Mouse (Mus musculus) induced T-regulatory cell, adult 2 months (primary cell): ENCODE data around the gene Ajm1.
A peak's percentile ranks its signal among the peaks of the same experiment; 100 is the strongest.

Experiments
- DNase-seq: peaks from one replicate; pipeline ENCODE4 v3.0.0-alpha.2; 2012; ENCODE audit warnings: low read depth

Gene Ajm1

DNA sequence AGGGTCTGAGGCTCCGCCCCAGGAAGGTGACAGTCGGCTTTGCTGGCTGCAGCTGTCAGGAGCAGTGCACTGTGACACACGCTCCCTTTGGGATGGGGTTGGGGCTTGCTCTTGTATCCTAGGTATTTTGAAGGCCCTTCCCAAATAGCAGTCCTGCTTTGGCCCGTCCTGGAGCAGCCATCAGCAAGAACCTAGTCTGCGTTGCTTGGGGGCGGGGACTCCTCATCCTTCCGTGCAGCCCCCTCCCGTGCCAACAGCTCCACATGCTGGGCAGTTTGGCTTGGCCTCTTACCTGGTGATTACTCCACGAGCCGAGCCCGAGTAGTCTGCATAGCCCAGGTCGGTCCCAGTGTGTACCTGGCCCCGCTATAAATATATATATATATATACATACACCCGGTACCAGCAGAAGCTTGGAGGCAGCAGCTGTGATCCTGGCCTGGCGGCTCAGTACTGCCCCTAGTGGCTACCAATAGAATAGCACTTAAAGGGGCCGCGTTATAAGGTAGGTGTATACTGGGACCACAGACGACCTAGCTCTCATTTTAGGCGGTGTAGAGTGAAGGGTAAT lies at the start of gene Ajm1:
Ajm1 (minus strand) TSS at position 464 of the 571 bp plus-strand sequence.
- peak; percentile 86 for DNase-seq

DNA sequence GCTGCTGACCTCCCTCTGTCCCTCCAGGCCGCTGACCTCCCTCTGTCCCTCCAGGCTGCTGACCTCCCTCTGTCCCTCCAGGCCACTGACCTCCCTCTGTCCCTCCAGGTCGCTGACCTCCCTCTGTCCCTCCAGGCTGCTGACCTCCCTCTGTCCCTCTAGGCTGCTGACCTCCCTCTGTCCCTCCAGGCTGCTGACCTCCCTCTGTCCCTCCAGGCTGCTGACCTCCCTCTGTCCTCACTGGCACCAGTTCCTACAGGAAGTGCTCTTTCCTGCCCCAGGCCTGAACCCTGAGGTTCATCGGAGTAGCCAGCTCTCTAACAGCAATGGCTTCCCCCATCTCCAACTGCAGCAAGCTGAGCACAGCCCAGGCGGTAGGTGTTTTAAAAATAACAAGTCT lies 47.2 kb upstream of the Ajm1 start:
- no peak for DNase-seq

DNA sequence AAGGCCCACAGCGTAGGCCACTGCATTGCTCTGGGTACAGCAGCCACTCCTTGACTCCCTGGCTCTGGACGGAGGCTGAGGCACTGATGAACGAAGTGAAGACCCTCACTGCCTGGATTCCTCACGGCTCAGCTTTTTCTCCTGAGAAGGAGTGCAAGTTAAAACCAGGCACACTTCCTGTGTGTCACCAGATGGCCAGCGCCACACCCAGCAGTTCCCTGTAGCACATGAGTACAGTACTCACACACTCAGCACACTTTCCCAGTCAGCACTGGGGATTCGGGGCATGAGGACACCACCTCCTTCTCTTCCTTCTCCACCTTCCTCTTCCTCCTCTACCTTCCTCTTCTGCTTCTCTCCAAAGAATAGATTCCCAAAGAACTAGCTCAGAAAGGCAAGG lies 46.3 kb upstream of the Ajm1 start, which contains the start of gene Fcna:
Fcna (minus strand) TSS at position 220 of the 400 bp plus-strand sequence.
- DNase-seq, result no peak

DNA sequence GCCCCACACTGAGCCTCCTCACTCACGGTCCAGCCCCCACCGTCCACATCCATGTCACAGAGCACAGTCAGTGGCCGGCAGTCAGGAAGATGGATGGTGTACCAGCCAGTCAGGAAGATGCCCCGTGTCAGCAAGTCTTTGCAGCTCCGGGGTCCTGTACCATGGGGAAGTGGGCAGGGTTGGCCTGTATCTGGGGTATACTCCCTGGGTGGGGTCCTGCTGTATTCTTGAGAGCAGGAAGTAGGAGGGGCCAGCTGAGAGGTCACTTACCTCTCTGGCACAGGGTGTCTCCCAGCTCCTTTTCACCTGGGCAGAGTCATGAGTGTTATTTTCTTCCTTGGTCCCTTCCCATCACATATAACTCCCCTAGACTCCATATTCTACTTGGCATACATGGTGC lies 44.4 kb upstream of the Ajm1 start:
- DNase-seq, result no peak

DNA sequence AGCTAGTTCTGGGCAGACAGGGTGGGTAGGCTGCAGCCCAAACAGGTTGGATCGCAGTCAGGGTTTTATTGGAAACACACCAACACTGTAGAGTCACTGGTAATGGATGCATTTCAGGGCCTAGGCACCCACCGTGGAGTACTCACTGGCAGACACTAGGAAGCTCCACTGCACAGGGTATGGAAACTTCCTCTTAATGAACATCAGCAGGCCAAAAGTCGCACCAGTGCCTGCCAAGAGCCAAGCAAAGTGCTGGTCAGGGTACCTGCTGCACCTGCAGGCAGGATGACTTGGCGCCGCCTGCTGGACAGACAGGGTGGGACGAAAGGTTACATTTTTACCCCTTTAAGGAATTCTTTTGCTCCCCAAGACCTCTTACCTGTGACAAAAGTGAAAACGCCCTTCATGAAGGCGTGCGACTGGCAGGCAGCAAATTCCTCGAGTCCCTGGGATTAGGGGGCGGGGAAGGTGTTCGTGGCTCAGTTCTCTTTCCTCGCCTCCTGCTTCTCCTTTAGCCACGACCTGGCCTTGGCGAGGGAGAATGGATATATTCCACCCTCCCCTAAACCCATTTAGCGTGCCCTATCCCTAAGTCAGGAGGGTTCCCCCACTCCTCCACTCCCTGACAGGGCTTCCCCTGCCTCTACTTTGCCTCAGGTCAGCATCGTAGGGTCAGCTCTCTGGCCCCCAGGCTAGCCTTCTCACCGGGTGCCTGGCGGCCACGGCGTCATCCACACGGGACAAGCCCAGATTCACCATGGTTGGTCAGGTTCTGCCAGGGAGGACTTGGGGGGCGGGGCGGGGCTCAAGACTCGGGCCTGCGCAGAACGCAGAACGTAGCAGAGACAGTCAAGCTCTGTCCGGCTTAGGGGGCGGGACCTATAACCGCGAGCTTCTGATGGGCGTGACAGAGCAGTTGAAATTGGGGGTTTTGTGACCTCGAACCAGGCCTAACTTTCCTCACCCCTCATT lies 40.0 kb upstream of the Ajm1 start, which contains the start of gene Tmem141:
Tmem141 (minus strand) TSS at position 777 of the 972 bp plus-strand sequence.
- DNase-seq, result peak; percentile 69

DNA sequence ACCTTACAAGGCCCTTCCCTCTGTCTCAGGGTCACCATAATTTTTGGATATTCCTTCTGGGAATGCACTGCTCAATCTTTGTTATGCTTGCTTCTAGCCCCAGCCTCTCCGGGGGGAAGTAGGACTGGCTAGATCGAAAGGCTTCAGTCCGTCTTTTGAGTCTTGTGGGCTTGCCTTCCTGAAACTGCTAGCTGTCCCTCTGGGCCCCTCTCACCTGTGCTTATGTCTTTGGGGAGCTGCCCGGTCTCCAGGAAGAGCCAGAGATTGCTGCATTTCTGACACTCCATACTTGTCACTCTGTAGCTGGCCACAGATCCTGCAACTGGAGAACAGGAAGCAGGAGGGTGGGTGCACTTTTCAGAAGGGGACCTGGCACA lies 39.3 kb upstream of the Ajm1 start:
- no peak for DNase-seq

DNA sequence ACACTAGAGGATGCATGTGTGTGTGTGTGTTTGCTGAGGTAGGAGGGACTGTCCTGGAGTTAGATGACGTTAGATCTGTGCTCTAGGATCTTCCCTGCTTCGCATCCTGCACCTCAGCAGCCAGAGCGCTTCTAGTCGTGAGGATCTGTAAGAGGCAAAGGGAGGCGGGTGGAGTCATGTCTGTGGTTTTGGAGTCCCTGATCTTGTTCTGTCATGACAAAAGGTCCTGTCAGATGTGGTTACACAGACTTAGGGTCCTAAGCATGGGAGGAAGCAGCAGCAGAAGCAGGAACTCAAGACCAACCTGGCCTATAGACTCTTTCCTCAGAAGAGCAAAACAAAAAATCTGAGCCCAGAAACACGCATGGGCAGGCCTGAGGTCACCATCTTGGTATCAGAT lies 38.8 kb upstream of the Ajm1 start:
- peak; percentile 39 for DNase-seq

DNA sequence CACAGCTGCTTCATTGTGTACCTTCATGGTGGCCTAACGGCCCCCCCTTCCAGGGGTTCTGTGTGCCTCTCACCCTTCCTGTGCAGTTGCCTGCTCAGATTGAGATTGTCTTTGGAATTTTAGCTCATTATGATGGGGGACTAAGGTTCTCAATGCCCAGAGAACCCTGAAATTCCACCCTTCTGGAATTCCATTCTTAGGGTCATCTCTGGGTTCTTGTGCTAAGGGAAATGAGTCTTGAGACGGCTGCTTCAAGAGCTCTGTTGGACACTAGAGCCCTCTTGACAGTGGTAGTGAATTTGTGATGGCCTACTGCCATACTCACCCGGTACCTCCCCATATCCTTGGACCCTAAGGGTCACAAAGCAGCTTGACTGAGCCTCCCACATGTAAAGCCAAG lies 36.0 kb upstream of the Ajm1 start, which contains the start of gene Ccdc183:
Ccdc183 (minus strand) TSS at position 101 of the 400 bp plus-strand sequence.
- no peak for DNase-seq

DNA sequence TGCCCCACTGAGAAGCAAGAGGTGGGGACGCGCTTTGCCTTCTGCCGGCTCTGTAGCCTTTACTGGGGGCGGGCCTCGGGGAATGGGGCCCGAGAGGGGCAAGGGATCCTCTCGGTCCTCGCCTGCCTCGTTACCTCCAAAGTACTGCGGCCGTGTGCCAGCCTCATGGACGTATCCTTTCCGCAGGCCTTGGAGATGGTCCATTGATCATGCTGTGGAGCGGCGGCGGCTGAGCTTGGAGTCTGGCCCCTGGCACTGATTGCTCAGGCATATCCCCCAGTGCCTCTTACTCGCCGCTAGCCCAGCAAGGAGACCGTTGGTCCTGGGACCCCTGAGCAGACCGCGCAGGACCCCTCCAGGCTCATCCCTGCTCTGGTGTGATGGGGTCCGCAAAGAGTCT lies 34.8 kb upstream of the Ajm1 start:
- no peak for DNase-seq

DNA sequence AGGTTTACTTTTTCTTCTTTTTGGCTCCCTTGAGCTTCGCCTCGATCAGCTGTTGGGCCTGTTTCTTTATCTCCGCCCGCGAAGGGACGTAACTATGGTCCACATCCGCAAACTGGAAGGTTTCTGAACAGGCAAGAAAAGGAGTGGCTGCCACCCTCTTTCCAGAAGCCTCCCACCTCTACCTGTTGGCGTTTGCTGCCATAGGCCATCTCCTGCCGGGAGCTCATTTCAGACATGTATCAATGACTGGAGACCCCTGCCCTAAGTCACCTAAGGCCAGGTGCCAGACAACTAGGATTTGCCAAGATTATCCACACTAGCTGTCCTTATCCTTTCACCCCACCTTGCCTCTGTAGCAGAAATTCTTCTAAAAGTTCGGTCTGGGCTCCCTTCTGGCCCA lies 27.1 kb upstream of the Ajm1 start:
- no peak for DNase-seq

DNA sequence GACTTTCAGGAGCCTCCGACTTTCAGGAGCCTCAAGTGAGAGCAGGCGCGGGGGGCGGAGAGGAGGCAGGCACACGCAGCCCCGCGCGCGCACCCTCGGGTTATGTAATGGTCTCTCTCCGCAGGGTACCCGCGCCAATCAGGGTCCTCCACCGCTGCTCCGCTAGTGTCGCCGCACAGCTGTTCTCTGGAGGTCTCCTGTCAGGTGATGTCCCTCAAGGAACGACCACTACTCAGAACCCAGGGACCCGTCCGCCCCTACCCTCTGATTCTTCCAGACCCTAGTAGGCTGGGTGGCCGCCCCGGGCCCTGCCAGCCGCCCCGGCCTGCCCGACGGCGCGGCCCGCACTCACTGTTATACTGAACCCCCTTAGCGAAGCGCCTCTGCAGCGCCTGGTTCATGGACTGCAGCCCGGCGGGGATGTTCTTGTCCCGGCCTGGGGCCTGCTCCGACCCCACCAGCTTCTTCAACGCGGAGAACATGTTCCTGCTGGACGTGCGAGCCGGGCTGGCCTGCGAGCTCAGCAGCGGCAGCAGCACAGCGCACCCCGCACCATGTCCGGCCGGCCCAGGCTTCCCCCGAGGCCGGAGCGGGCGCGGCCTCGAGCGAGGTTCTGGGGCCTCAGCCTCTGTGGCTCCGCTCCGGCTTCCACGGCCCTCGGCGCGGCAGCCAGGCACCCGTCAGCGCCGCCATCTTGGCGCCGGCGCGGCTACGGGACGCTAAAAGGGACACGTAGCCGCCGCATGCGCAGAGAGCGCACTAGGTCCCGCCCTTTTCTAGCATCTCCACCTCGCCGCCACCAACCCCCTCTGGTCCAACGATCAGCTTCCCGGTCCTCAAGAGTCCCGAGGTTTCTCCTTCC lies 26.4 kb upstream of the Ajm1 start, which contains the start of gene Rabl6:
Rabl6 (minus strand) TSS at position 761 of the 862 bp plus-strand sequence.
- peak; percentile 92 for DNase-seq

DNA sequence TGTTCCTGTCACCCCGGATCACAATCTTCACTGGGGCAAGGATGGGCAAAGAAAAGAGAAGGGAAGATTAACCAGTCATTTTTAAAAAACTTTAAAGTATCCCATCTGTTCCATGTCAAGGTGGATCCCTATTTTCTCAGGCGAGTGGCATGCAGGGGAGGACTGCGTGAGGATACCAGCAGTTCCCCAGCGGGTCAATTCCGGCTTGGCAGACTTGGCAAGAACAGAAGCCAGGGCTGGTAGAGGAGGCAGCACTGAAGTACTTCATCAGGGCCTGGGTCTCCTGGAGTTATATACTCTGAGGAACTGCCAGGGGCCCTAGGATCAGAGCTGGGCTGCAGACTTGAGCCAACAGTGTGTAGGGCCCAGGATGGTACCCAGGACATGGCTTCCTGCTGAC lies 21.0 kb upstream of the Ajm1 start:
- DNase-seq, result no peak

DNA sequence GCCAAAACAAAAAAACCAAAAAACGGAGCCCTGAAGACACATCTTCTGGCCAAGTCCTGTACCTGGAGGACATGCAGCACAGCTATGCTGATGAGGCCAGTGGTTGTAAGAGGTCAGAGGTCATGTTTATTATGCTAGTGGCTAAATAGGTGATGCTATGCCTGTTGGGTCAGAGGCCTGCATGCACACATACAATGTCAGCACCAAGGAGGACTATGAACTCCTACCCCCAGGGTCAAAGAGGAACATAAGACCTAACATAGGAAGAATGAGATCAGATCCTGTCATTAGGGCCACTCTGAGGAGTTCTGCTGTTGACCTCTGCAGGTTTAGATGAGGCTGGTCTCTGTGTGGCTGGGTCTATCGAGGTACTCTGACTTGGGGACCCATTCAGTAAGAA lies 18.5 kb upstream of the Ajm1 start:
- DNase-seq, result no peak

DNA sequence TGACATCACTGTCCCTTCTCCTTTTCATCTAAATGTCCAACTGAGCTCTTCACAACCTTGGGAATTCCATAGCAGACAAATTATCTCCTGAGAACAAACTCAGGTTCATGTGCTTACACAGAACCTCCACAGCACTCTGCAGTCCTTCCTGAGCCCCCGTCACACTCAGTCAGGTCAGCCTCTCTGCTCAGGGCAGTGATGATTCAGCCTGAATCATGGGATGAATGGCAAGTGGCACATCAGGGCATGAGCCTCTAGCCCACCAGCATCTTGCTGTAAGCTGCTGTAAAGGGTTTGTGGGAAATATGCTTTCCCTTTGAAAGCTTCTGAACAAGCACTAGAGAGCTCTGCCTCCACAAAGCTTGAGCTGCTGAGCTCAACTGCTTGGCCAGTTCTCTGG lies 17.2 kb upstream of the Ajm1 start:
- no peak for DNase-seq

DNA sequence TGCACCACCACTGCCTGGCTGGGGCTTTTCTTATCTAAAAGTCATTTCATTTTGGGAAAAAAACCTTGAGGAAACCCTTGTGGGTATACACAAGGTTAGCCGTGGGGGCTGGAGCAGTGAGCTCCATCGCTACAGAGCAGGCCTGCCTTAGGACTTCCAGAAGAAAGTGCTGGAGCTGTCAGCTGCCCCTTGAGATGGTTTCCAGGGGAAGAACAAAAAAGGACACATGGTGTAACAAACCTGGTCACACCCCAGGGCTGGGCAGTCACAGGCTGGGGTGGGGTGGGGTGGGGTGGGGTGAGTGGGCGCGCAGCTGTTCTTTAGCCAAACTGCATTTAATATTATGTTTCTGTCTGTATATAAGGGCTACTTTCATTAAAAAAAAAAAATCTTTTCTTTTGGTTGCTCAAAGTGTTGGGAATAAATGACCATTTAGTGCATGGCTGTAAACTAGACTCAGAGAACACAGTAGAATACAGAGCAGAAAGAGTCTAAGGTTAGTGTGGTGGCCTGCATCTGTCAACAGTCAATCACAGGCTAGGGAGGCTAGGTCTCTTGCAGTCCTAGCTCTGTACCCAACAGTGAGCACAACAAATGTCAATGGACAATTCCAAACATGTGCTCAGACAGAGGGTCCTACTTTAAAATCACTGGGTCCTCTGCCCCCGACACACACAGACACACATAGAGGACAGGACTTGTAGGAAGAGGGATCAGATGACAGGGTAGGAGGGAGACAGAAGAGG lies 15.4 kb upstream of the Ajm1 start:
- DNase-seq, result no peak

DNA sequence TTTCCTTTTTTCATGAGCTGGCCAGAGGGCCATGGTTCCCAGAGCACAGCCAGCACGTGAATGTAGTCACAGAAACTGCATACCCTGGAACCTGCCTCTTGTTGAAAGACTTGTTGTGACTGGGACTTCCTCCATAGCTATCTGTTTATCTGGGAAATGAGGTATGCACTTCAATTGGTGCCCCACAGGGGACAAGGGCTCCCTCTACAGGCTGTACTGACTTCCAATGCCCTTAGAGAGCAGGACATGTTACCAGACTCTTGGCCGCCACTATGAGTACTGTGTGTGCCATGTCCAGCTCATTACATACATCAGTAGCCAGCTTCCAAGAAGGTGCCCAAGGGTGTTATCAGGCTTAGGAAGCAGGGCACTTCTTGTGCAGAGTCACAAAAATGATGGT lies 10.3 kb upstream of the Ajm1 start:
- peak; percentile 54 for DNase-seq

DNA sequence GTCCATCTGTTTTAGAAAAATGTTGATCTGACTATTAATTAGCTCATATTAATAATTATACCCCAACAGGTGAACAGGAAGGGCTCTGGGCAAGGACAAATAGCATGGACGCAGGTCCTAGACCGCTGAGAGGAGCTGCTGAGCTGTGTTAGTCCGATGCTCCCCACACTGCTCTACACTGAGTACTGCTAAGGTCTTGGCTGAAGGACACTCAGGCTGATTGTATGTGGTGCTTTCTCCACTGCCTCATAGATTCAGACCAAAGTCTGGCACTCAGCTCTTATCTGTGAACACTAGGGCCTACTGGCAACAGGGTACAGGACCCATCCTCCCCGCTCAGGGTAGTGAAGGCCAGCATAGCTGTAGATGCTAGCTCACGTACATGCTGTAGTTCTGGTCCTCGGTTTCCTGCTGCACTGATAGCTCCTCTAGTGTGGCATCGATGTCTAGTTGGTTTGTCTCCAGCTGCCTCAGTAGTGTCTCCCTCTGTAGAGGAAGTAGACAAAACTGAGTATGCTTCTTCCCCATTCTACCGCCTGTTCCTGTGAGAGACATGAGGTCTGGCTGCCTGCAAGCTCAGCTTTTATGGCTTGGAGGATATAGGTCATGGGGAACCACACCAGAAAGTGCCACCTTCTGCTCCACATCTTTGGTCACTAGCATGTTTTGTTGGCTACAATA lies 6.8 kb upstream of the Ajm1 start:
- DNase-seq, result no peak

DNA sequence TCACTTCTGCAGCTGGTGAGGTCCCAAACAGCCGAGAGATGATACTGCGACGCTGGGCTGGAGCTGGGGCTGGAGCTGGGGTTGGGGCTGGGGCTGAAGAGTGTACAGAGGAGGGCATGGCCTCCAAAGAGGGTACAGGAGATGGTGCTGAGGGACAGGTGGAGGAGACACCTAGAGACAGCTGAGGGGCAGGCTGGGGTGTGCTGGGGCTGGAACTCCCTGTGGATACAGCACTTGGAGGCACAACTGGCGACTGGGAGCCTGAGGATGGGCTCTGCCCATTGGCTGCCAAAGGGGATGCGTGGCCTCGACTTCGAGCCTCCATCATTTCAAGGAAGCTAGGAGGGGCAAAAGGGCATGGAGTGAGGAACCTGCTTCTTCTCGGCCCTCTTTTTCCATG lies 5.7 kb upstream of the Ajm1 start:
- no peak for DNase-seq

DNA sequence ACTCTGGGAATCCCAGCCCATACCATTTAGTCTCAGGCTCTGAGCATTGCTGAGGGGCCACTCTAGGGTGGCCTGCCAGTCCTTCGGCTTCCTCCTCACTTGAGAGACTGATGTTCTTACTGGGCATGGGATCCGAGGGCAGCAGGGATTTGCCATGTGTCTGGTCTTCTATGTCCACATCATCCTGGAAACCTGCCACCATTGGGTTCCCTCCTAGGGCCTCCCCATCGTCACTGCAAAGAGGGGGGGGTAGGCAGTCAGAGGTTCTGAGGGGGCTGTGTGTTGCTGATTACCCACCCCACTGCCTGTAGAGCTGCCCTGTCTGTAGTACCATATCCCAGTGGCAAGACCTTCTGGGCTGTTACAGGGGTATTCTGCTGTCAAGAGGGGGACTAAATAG lies 4.0 kb upstream of the Ajm1 start:
- DNase-seq, result no peak

DNA sequence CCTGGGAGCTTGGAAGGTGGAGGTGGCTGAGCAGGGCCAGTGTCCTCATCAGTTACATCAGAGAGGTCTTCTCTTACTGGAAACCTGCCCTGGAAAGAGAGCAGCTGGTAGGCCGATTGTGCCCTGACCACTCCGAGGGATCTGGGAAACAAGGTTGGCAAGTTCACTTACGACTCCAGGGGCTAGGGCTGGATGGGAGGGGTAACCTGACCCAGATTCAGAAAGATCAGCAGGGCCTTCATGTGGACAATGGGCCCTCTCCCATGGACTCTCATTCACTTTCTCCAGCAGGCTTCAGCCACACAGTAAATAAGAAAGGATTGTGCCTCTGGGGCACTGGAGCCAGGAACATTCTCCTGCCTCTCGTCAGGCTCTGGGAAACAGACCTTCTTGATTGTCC lies 3.3 kb upstream of the Ajm1 start:
- DNase-seq, result no peak

DNA sequence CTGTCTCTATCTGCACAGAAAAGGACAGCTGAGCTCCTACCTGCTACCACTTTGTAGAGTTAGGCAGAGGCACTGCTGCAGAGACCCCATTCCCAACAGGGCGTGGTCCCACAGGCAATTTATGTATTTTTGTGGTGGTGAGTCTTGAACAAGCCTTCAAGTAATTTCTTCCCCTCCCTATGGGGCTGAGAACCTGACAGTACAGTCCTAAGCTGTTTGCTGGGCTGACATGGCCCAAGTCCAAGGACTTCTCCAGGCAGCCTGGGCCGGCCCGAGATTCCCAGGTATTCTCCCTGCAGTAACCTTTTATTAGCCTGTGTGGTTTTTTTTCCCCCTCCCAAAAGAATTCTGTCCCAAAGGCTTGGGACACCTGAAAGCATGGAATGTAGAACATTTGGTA lies 2.6 kb upstream of the Ajm1 start:
- DNase-seq, result no peak
